ENCODE assay signal across 24 mouse cellular contexts in the genomic region with DNA sequence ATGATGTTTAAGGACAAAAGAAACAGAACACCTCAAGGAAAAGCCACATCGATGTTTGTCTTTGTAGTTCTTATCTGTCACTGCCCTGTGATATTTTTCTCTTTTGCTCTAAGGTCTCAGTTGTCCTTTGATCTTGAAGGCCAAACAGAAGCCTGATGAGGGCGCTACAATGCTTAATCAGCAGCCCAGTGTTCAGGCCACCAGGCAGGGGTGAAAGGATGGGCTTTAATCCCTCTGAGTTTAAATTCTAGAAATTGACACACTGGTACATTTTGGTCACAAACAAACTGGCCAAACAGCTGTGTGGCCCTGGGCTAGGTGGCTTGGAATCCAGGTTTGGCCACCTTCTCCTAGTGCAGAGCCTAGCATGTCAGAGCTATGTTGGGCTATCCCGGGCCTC. TPM values are rescaled to one million over a fixed set of nuclear protein-coding genes. Genes with fewer than 3 reads are reported as not detected.
A peak's percentile ranks its signal among the peaks of the same experiment; 100 is the strongest.
DNase-seq lines count a peak whose midpoint lies in the region; ATAC-seq lines count a peak whose summit lies in the region.
"Had no signal": no experiment of that assay in that cellular context is flagged by ENCODE, and none has a peak within 500 bp of the region (broad histone marks: within the 10 kb centered on the region; RNA-seq: fewer than 3 reads in every experiment).

No protein-coding gene starts in this region.

- H3K4me2 ChIP-seq in midbrain, embryonic 13.5 days (replicated peaks), result no peak overlapping the region
- H3K4me2 ChIP-seq: embryonic facial prominence, embryonic 12.5 days; forebrain, embryonic 13.5 days; forebrain, embryonic 15.5 days had no signal

- peaks cover 5% of the 10 kb centered on the region; the same call in 1 of the 2 replicates for H3K27me3 ChIP-seq in midbrain, embryonic 10.5 days (ENCODE audit: low read depth, poor library complexity, severe bottlenecking)
- no peaks in the 10 kb centered on the region for H3K27me3 ChIP-seq in midbrain, embryonic 13.5 days
- H3K27me3 ChIP-seq: embryonic facial prominence, embryonic 12.5 days; forebrain, embryonic 13.5 days; forebrain, embryonic 15.5 days; Patski had no signal

- H3K36me3 ChIP-seq in midbrain, embryonic 10.5 days, result no peaks in the 10 kb centered on the region
- no peaks in the 10 kb centered on the region for H3K36me3 ChIP-seq in midbrain, embryonic 13.5 days
- H3K36me3 ChIP-seq: embryonic facial prominence, embryonic 10.5 days; embryonic facial prominence, embryonic 12.5 days; forebrain, embryonic 15.5 days; G1E had no signal

- 76% methylated on average over 3 of the region's 3 CpGs for WGBS in midbrain, embryonic 10.5 days
- 75% methylated on average over 3 of the region's 3 CpGs for WGBS in midbrain, embryonic 13.5 days

- H3K27ac ChIP-seq in midbrain, embryonic 10.5 days (replicated peaks), result 0 out of 2 replicates have a peak overlapping the region, but pooled peaks have one; percentile 9
- no peak overlapping the region for H3K27ac ChIP-seq in midbrain, embryonic 13.5 days
- H3K27ac ChIP-seq: embryonic facial prominence, embryonic 10.5 days; embryonic facial prominence, embryonic 12.5 days; forebrain, embryonic 13.5 days; forebrain, embryonic 15.5 days had no signal

- DNase-seq in adrenal gland, postnatal 14 days, result peak; percentile 51
- no peak for DNase-seq in adrenal gland, adult 18-20 months (ENCODE audit: low spot score in 2 of 2)
- DNase-seq in midbrain, embryonic 10.5 days (ENCODE audit: low spot score), result no peak
- no peak for DNase-seq in gastrocnemius, adult 18-20 months (ENCODE audit: low spot score)
- DNase-seq: cerebellum, adult 11-12 months; cerebellum, adult 2 months; cerebellum, adult 9-10 months; cerebellum, postnatal 10 days; cerebellum, postnatal 25 days; forebrain, postnatal 0 days had no signal

- H3K9ac ChIP-seq in midbrain, embryonic 13.5 days (replicated peaks), result no peak overlapping the region
- H3K9ac ChIP-seq: embryonic facial prominence, embryonic 12.5 days; forebrain, embryonic 13.5 days; forebrain, embryonic 15.5 days; forebrain, postnatal 0 days had no signal

- H3K4me3 ChIP-seq in midbrain, embryonic 10.5 days, result no peak overlapping the region
- H3K4me3 ChIP-seq in midbrain, embryonic 13.5 days (replicated peaks), result no peak overlapping the region
- H3K4me3 ChIP-seq: embryonic facial prominence, embryonic 10.5 days; embryonic facial prominence, embryonic 12.5 days; forebrain, embryonic 13.5 days; forebrain, embryonic 15.5 days had no signal

- H3K4me1 ChIP-seq in midbrain, embryonic 10.5 days, result peaks cover 18% of the 10 kb centered on the region
- H3K4me1 ChIP-seq in midbrain, embryonic 13.5 days (replicated peaks), result peaks cover 9% of the 10 kb centered on the region
- H3K4me1 ChIP-seq: embryonic facial prominence, embryonic 12.5 days had no signal

- no peak for ATAC-seq in midbrain, embryonic 13.5 days
- ATAC-seq: activated CD4-positive, CD25-positive, alpha-beta regulatory T cell, adult 4 months; forebrain, embryonic 13.5 days; forebrain, embryonic 15.5 days; forebrain, postnatal 0 days; Patski had no signal

- H3K9me3 ChIP-seq in midbrain, embryonic 10.5 days (replicated peaks), result no peaks in the 10 kb centered on the region
- H3K9me3 ChIP-seq in midbrain, embryonic 13.5 days, result no peaks in the 10 kb centered on the region
- H3K9me3 ChIP-seq: embryonic facial prominence, embryonic 10.5 days; embryonic facial prominence, embryonic 12.5 days; forebrain, embryonic 13.5 days; forebrain, embryonic 15.5 days; G1E had no signal

RNA-seq across cellular contexts. Expression of gene Klhdc8a, which starts 21.7 kb away (rescaled TPM):
- 64.1 and 71.4 TPM in 2 replicates for total RNA-seq in adrenal gland, postnatal 14 days (2021)
- total RNA-seq in adrenal gland, adult 18-20 months (2021), result 100 to 1,000 TPM; 114 to 144 TPM
- 1.4 and 2.8 TPM in 2 replicates for polyA plus RNA-seq in midbrain, embryonic 10.5 days (2016; fragmentation: Nextera tagmentation; extraction: Ambion mirVana)
- polyA plus RNA-seq in midbrain, embryonic 13.5 days (2015; fragmentation: Nextera tagmentation; extraction: Ambion mirVana), result 6.3 and 6.7 TPM in 2 replicates
- total RNA-seq in gastrocnemius, adult 18-20 months (2021), result under 1 TPM; 0.27 to 0.36 TPM
- polyA plus RNA-seq: activated CD4-positive, CD25-positive, alpha-beta regulatory T cell, adult 4 months; G1E had no signal

RNA-seq across cellular contexts. Expression of gene Nuak2, which starts 39.2 kb away (rescaled TPM):
- total RNA-seq in adrenal gland, postnatal 14 days (2021), result 3.7 and 5.6 TPM in 2 replicates
- 1 to 10 TPM; 4.6 to 6.9 TPM for total RNA-seq in adrenal gland, adult 18-20 months (2021)
- polyA plus RNA-seq in midbrain, embryonic 10.5 days (2016; fragmentation: Nextera tagmentation; extraction: Ambion mirVana), result 87.1 and 101 TPM in 2 replicates
- 53.5 and 56.3 TPM in 2 replicates for polyA plus RNA-seq in midbrain, embryonic 13.5 days (2015; fragmentation: Nextera tagmentation; extraction: Ambion mirVana)
- 1 to 10 TPM in 1 of 2 experiments, under 1 TPM in 1; 0.87 to 1.1 TPM for total RNA-seq in gastrocnemius, adult 18-20 months (2021)
- polyA plus RNA-seq: G1E had no signal

RNA-seq across cellular contexts. Expression of gene Gm10188, which starts 47.1 kb away (rescaled TPM):
- total RNA-seq in adrenal gland, postnatal 14 days (2021), result not detected in 2 replicates
- total RNA-seq in adrenal gland, adult 18-20 months (2021), result not detected
- 0.23 and 0.46 TPM in 2 replicates for polyA plus RNA-seq in midbrain, embryonic 10.5 days (2016; fragmentation: Nextera tagmentation; extraction: Ambion mirVana)
- polyA plus RNA-seq in midbrain, embryonic 13.5 days (2015; fragmentation: Nextera tagmentation; extraction: Ambion mirVana), result 0.58 and 1.1 TPM in 2 replicates
- total RNA-seq in gastrocnemius, adult 18-20 months (2021), result not detected
- total RNA-seq: adrenal gland, postnatal 10 days; adrenal gland, postnatal 36 days; forebrain, postnatal 0 days; G1E had no signal
- polyA plus RNA-seq: activated CD4-positive, CD25-positive, alpha-beta regulatory T cell, adult 4 months; C2C12; cerebellum, adult 2 months; cortical plate, adult 2 months; embryonic facial prominence, embryonic 10.5 days; embryonic facial prominence, embryonic 12.5 days; embryonic facial prominence, embryonic 14.5 days; forebrain, embryonic 11.5 days; forebrain, postnatal 0 days; G1E had no signal

Comparison
In these comparisons a context has a peak if more than half of its experiments do, and no peak if none do; other contexts are left out.
1. RNA of gene Klhdc8a, which starts 21.7 kb away (total RNA-seq): 114 to 144 TPM in adrenal gland, adult 18-20 months and 64.1 to 71.4 TPM in adrenal gland, postnatal 14 days; 0.27 to 0.36 TPM in gastrocnemius, adult 18-20 months; every median in the first group is over 10 times any median in the second.